Mouse (Mus musculus) monocyte, adult 2 months (primary cell): Measurements from ENCODE around the gene Polr3gl.

Source experiments
- DNase-seq, 2 experiments: peaks; one replicate each; pipeline ENCODE4 v3.0.0; 2022; ENCODE audit warnings: low spot score in 2 of 2, low read depth in 1 of 2

Gene Polr3gl

GRCm38 (mm10) chr3:96558159-96558558, 35.8 kb downstream of the Polr3gl start:
- DNase-seq: no peak

GRCm38 (mm10) chr3:96557694-96558093, 36.3 kb downstream of the Polr3gl start, which contains the start of gene Txnip:
Txnip (plus strand) TSS chr3:96557957.
- DNase-seq: peak; percentile 97 to 98

DNA sequence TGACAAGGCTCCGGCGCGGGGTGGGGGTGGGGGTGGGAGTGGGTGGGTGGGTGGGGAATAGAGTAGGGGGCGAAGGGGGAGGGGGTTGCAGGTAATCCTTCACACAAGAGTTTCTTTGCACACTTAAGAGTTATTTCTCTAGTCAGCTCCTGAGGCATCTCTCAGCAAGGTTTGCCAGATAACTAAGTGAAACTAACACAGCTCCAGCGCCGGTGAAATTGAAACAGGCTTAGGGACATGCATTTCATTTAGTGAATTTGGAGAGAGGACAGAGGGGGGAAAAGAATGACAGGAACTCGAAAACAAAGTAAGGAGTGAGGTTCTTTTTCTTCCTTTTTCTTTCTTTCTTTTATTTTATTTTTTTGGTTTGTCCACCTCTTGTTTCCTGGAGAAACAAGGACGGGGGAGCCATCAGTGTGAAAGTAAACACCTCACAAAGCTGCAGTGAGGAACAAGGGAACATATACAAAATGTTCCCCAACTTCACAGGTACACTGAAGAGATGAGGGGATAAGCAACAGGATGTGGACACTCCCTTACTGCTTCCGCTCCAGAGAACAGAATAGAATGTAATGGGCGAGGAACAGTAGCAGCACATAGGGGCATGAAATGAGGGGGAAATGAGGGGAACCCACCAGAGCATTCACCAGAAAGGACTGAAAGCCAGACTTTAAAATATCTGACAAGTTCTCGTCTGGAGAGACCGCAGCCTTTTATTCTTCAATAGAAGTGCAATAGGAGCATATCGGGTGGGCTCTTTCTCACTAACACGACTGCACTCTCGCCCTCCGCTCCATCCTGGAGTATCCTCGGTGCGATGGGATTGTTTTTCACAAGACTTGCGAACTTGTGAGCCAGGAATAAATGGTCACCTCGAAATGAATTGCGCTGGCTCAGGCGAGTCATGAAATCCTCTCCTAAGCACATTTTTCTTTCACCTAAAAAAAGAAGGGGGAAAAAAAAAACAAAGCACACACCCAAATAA, 37.0 kb downstream of the Polr3gl start:
- no peak for DNase-seq

GRCm38 (mm10) chr3:96555999-96556614, 37.9 kb downstream of the Polr3gl start:
- no peak for DNase-seq

DNA sequence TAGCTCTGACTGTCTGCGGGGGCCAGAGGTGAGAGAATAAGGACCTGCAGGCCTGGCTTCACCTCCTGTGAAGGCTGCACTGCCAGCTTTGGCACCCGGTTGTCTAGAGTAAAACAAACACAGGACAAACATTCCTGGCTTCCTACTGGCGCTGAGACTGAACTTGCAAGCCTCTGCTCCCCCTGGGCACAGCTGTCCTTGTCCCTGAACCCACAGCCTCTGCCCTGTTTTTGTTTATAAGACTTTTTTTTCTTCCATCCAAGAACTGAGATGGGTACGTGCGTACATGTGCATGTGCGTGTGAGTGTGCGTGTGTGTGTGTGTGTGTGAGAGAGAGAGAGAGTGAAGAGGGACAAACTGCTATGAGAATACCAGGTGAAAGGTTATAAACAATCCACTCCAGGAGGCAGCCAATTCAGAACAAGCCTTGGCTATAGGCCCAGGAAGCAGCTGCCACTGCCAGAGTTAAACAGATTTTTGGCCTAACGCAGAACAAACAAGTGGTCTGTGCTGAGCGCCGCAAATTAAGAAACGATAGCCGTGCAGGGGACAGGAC, 38.9 kb downstream of the Polr3gl start:
- no peak for DNase-seq

DNA sequence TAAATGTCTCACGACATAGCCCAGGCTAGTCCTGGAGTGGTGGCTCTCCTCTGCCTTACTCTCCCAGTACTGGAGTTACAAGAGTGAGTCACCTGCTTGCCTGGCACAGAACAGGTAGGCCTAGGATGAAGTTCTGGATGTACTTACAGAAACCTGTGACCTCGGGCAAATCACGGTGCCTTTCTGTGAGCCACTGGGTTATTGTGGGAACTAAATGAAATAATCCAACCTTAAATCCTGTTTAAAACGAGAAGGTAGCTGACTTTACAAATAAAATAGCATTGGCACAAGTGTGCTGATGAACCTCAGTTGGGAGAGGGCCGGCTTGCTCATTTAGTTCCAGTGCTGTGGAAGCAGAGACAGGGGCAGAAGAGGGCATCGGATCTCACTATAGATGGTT, 39.7 kb downstream of the Polr3gl start:
- no peak for DNase-seq

DNA sequence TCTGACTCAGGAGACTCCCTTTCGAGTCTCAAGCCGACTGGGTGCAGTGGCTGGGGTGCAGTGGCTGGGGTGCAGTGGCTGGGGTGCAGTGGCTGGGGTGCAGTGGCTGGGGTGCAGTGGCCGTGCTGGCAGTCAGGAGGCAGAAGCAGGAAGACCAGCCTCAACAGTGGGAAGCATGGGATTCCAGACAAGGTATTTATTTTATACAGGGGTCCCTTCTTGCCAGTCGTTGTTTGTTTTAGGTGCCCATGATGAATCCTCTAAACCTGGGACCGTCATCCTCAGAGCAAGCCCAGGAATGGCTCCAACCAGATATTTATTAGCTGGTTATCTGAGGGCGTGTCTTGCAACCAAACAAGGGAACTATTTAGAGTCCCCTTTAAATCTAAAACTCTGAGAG, 40.4 kb downstream of the Polr3gl start:
- no peak for DNase-seq

DNA sequence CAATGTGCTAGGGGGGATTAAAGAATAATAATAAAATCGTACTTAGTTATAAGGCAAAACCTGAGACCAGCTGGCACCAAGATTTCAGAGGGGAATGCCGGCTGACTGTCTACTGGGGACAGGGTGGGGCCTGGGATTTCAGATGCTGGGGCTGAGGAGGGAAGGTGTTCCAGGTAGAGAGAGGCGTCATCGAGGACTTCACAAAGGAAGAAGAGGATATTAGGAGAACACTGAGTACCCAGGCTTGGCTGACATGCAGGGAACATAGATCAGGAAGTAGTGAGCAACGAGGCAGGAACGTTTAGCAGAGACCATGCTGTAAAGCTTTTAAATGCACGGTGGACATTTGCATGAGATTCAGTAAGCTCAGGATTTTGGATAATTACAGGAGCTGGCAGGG, 42.1 kb downstream of the Polr3gl start:
- no peak for DNase-seq

- DNase-seq: no peak
Measured at GRCm38 (mm10) chr3:96551203-96551602, 42.8 kb downstream of the Polr3gl start.

DNA sequence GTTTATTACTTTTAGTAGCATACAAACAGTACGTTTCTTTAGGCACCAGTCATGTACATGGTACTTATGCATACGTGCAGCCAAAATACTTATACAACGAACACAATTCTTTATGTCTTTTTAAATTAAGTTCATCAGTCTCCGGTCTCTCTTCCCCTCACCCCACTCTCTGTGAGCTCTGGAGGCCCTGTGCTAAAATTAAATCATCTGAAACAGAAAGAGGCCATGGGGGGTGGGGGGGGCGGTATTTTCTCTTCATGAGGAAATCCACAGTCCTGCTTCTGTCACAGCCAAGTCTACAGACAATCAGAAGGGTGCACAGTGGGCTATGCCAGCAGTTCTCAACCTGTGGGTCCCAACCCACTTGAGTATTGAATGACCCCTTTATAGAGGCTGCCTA, 44.6 kb downstream of the Polr3gl start:
- DNase-seq: no peak

- no peak for DNase-seq
Measured at GRCm38 (mm10) chr3:96548824-96549223, 45.2 kb downstream of the Polr3gl start.

GRCm38 (mm10) chr3:96547389-96547960, 46.5 kb downstream of the Polr3gl start:
- peak in 1 of 2 experiments; percentile 62 for DNase-seq

GRCm38 (mm10) chr3:96546880-96547279, 47.1 kb downstream of the Polr3gl start:
- DNase-seq: no peak

DNA sequence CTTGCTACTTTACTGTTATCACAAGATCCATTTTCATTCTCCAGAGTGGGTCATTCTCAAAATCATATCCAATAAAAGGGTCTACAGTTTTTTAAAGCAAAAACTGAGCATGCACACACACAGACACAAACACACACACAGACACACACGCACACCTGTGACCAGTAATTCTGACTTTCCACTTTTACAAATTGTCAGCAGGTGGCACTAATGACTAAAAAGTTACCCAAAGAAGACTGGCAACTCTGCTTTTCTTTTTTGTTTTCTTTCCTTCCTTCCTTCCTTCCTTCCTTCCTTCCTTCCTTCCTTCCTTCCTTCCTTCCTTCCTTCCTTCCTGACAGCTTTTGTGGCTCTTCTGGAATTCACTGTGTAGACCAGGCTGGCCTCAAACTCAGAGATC, 48.4 kb downstream of the Polr3gl start:
- DNase-seq: no peak

GRCm38 (mm10) chr3:96543345-96543744, 50.6 kb downstream of the Polr3gl start:
- DNase-seq: no peak

DNA sequence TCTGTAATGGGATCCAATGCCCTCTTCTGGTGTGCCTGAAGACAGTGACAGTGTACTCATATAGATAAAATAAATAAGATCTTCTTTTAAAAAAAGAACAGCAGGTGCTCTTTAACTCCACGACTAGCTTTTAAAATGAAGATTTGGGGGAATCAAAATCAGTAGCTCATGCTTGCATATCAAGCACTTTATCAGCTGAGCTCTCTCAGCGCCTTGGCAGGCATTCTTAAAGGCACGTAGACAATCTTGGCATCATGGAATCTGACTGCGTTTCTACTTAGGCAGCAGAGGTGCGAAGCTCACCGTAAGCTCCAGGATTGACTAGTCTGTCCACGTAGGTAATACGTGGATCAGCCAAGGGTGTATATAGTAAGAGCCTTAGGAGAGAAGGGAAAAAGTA, 51.4 kb downstream of the Polr3gl start:
- no peak for DNase-seq

- DNase-seq: no peak
Measured at GRCm38 (mm10) chr3:96541328-96542078, 52.5 kb downstream of the Polr3gl start.

- DNase-seq: no peak
Measured at GRCm38 (mm10) chr3:96540740-96541139, 53.2 kb downstream of the Polr3gl start.

DNA sequence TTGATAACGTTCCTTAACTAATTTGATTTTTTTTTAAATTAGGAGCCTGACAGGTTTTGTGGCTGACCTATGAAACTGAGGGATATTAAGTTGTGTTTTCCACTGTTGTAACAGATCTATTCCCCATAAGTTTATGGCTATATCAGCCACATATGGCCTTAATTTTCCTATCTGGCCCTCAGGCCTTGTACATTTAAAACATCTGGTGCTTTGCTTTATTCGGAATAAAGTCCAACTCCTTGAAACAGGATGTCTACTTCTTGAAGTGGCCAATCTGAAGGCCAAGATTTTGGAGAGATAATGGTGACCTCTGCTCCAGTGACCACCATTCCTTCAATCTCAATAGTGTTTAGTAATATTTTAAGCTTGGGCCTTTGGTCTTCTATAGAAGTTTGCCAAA, 54.7 kb downstream of the Polr3gl start:
- no peak for DNase-seq

GRCm38 (mm10) chr3:96534300-96534699, 59.7 kb downstream of the Polr3gl start:
- DNase-seq: no peak

DNA sequence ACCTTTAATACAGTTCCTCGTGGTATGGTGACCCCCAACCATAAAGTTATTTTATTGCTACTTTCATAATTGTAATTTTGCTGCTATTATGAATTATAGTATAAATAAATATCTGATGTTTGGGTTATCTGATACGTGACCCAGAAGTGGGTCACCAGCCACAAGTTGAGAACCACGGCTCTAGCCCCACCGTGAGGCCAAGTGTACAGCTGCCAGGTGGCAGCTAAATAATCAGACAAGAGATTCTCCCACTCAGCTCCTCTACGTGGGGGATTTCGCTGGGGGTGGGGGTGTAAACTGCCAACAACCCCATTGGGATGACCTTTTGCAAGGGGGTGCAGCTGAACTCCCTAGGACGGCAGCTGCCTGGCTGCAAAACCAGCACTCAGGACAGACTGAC, 61.9 kb downstream of the Polr3gl start:
- no peak for DNase-seq
